ENCODE assay signal across 18 mouse cellular contexts in genomic region chr3:102737106-102737505, GRCm38 (mm10). TPM values are rescaled to one million over a fixed set of nuclear protein-coding genes. Genes with fewer than 3 reads are reported as not detected.
DNase-seq lines count a peak whose midpoint lies in the region; ATAC-seq and TF ChIP-seq lines count a peak whose summit lies in the region.
"Had no signal": no experiment of that assay in that cellular context is flagged by ENCODE, and none has a peak within 500 bp of the region (broad histone marks: within the 10 kb centered on the region; RNA-seq: fewer than 3 reads in every experiment).

No protein-coding gene starts in this region.

- H3K4me2 ChIP-seq in hindbrain, embryonic 16.5 days (ENCODE audit: low read length): no peak overlapping the region
- H3K4me2 ChIP-seq in lung, embryonic 15.5 days: 0 out of 2 replicates have a peak overlapping the region, but pooled peaks have one; percentile 6
- peak overlapping the region; percentile 14; the same call in 1 of the 2 replicates for H3K4me2 ChIP-seq in intestine, postnatal 0 days (replicated peaks; ENCODE audit: low read depth)
- H3K4me2 ChIP-seq: limb, embryonic 15.5 days had no signal

- intact Hi-C loops in gastrocnemius, adult 2 months (cut with DNase I): no loop called here

- no peaks in the 10 kb centered on the region for H3K9me3 ChIP-seq in hindbrain, embryonic 10.5 days
- H3K9me3 ChIP-seq in hindbrain, embryonic 16.5 days (ENCODE audit: control insufficient read depth, low read length): no peaks in the 10 kb centered on the region
- no peaks in the 10 kb centered on the region for H3K9me3 ChIP-seq in lung, embryonic 15.5 days
- H3K9me3 ChIP-seq in intestine, postnatal 0 days (ENCODE audit: control insufficient read depth): no peaks in the 10 kb centered on the region
- H3K9me3 ChIP-seq: limb, embryonic 15.5 days had no signal

- peak overlapping the region; percentile 72 for H3K27ac ChIP-seq in gastrocnemius, adult 2 months
- H3K27ac ChIP-seq in hindbrain, embryonic 10.5 days: 0 out of 2 replicates have a peak overlapping the region, but pooled peaks have one; percentile 29
- no peak overlapping the region for H3K27ac ChIP-seq in hindbrain, embryonic 16.5 days (ENCODE audit: low read depth, low read length)
- H3K27ac ChIP-seq in lung, embryonic 15.5 days: peak overlapping the region; percentile 69; the same call in 1 of the 2 replicates
- no peak overlapping the region for H3K27ac ChIP-seq in intestine, postnatal 0 days (ENCODE audit: low read depth, low read length)
- H3K27ac ChIP-seq: hindbrain, embryonic 14.5 days had no signal

- no peak overlapping the region for H3K9ac ChIP-seq in hindbrain, embryonic 16.5 days (ENCODE audit: low read depth, low read length)
- H3K9ac ChIP-seq in lung, embryonic 15.5 days: no peak overlapping the region
- H3K9ac ChIP-seq in intestine, postnatal 0 days (ENCODE audit: low read depth, low read length): no peak overlapping the region
- H3K9ac ChIP-seq: hindbrain, embryonic 14.5 days; limb, embryonic 15.5 days; liver, postnatal 0 days had no signal

- no peak for DNase-seq in gastrocnemius, adult 2 months
- DNase-seq in gastrocnemius, adult 8-10 months (ENCODE audit: low spot score in 2 of 2): no peak
- no peak for DNase-seq in hindbrain, embryonic 10.5 days (ENCODE audit: low spot score)
- no peak for DNase-seq in lung, adult 18-20 months
- DNase-seq in embryo, embryonic 10 days (ENCODE audit: low spot score): no peak
- DNase-seq: gastrocnemius, postnatal 14 days; kidney, adult 9 months; liver, postnatal 0 days; right cerebral cortex, postnatal 4 days had no signal

- ATAC-seq in hindbrain, embryonic 16.5 days: no peak
- ATAC-seq in lung, embryonic 15.5 days (ENCODE audit: borderline replicate concordance, extremely low read depth, low FRiP score, low TSS enrichment): no peak
- ATAC-seq in intestine, postnatal 0 days: no peak
- ATAC-seq: liver, postnatal 0 days had no signal

- H3K36me3 ChIP-seq in hindbrain, embryonic 10.5 days: no peaks in the 10 kb centered on the region
- no peaks in the 10 kb centered on the region for H3K36me3 ChIP-seq in hindbrain, embryonic 16.5 days (ENCODE audit: control insufficient read depth, insufficient read depth, low read length)
- no peaks in the 10 kb centered on the region for H3K36me3 ChIP-seq in lung, embryonic 15.5 days
- no peaks in the 10 kb centered on the region for H3K36me3 ChIP-seq in intestine, postnatal 0 days (ENCODE audit: control insufficient read depth, insufficient read depth)
- H3K36me3 ChIP-seq: limb, embryonic 15.5 days had no signal

- peaks cover 20% of the 10 kb centered on the region for H3K27me3 ChIP-seq in hindbrain, embryonic 10.5 days (ENCODE audit: insufficient read depth, poor library complexity, severe bottlenecking)
- H3K27me3 ChIP-seq in hindbrain, embryonic 16.5 days (replicated peaks; ENCODE audit: control insufficient read depth, insufficient read depth, low read length): no peaks in the 10 kb centered on the region
- H3K27me3 ChIP-seq in lung, embryonic 15.5 days: no peaks in the 10 kb centered on the region
- peaks cover 4% of the 10 kb centered on the region for H3K27me3 ChIP-seq in intestine, postnatal 0 days (replicated peaks; ENCODE audit: control insufficient read depth, insufficient read depth, low read length)

- H3K4me3 ChIP-seq in gastrocnemius, adult 2 months: peak overlapping the region; percentile 42; the same call in 1 of the 2 replicates
- no peak overlapping the region for H3K4me3 ChIP-seq in hindbrain, embryonic 10.5 days
- H3K4me3 ChIP-seq in hindbrain, embryonic 16.5 days (ENCODE audit: low read length): no peak overlapping the region
- no peak overlapping the region for H3K4me3 ChIP-seq in lung, embryonic 15.5 days
- no peak overlapping the region for H3K4me3 ChIP-seq in intestine, postnatal 0 days (ENCODE audit: low read depth, low read length)
- H3K4me3 ChIP-seq: limb, embryonic 15.5 days had no signal

- no peak for TF ChIP-seq CTCF in gastrocnemius, adult 2 months (IDR thresholded peaks at IDR 0.05)
- no peak for TF ChIP-seq CTCF in intestine, postnatal 0 days (IDR thresholded peaks at IDR 0.05; ENCODE audit: low read depth)

- WGBS in hindbrain, embryonic 10.5 days: 82% methylated on average over 6 of the region's 6 CpGs
- WGBS in hindbrain, embryonic 16.5 days: 70% methylated on average over 6 of the region's 6 CpGs
- WGBS in lung, embryonic 15.5 days: 73% methylated on average over 6 of the region's 6 CpGs
- 80% methylated on average over 6 of the region's 6 CpGs for WGBS in intestine, postnatal 0 days

- peaks cover 45% of the 10 kb centered on the region for H3K4me1 ChIP-seq in hindbrain, embryonic 10.5 days (replicated peaks)
- H3K4me1 ChIP-seq in hindbrain, embryonic 16.5 days (ENCODE audit: control insufficient read depth, insufficient read depth, low read depth, low read length): peaks cover 18% of the 10 kb centered on the region
- H3K4me1 ChIP-seq in lung, embryonic 15.5 days: peaks cover 18% of the 10 kb centered on the region
- no peaks in the 10 kb centered on the region for H3K4me1 ChIP-seq in intestine, postnatal 0 days (replicated peaks; ENCODE audit: control insufficient read depth, insufficient read depth, low read length)

RNA-seq across cellular contexts. Expression of gene Tspan2, which starts 2.8 kb away (rescaled TPM):
- 1 to 10 TPM; 4.3 to 5.2 TPM for total RNA-seq in gastrocnemius, adult 2 months (2021)
- 1 to 10 TPM; 3.0 to 4.0 (median 3.3) TPM for total RNA-seq in gastrocnemius, adult 8-10 months (2022)
- 9.1 and 10.4 TPM in 2 replicates for polyA plus RNA-seq in hindbrain, embryonic 10.5 days (2016; fragmentation: Nextera tagmentation; extraction: Ambion mirVana)
- 14.9 and 15.6 TPM in 2 replicates for polyA plus RNA-seq in hindbrain, embryonic 16.5 days (2015; fragmentation: Nextera tagmentation; extraction: Ambion mirVana)
- 14.5 and 15.6 TPM in 2 replicates for polyA plus RNA-seq in lung, embryonic 15.5 days (2015; fragmentation: Nextera tagmentation; extraction: Ambion mirVana)
- 12.0 and 12.6 TPM in 2 replicates for polyA plus RNA-seq in intestine, postnatal 0 days (2015; fragmentation: Nextera tagmentation; extraction: Ambion mirVana)

RNA-seq across cellular contexts. Expression of gene Tshb, which starts 45.4 kb away (rescaled TPM):
- total RNA-seq in gastrocnemius, adult 2 months (2021): not detected
- not detected for total RNA-seq in gastrocnemius, adult 8-10 months (2022)
- polyA plus RNA-seq in hindbrain, embryonic 10.5 days (2016; fragmentation: Nextera tagmentation; extraction: Ambion mirVana): 0.11 TPM in 1 of 2 replicates, not detected in the other
- polyA plus RNA-seq in hindbrain, embryonic 16.5 days (2015; fragmentation: Nextera tagmentation; extraction: Ambion mirVana): 0.27 and 0.40 TPM in 2 replicates
- 0.09 and 0.30 TPM in 2 replicates for polyA plus RNA-seq in lung, embryonic 15.5 days (2015; fragmentation: Nextera tagmentation; extraction: Ambion mirVana)
- 0.08 and 0.16 TPM in 2 replicates for polyA plus RNA-seq in intestine, postnatal 0 days (2015; fragmentation: Nextera tagmentation; extraction: Ambion mirVana)
- total RNA-seq: adrenal gland, postnatal 4 days; gastrocnemius, postnatal 14 days; megakaryocyte-erythroid progenitor cell, adult 5-6 weeks; monocyte, adult 5-6 weeks had no signal
- polyA plus RNA-seq: large intestine, adult 2 months; liver, postnatal 0 days had no signal

Comparison
In these comparisons a context has a peak if more than half of its experiments do, and no peak if none do; other contexts are left out.
1. H3K27ac ChIP-seq: peak in gastrocnemius, adult 2 months (single experiment), hindbrain, embryonic 10.5 days (single experiment) and lung, embryonic 15.5 days (single experiment); none in hindbrain, embryonic 16.5 days (single experiment) and intestine, postnatal 0 days (single experiment).